Mouse (Mus musculus) embryo, embryonic 10.5 days (tissue): ENCODE measurements at regions not wholly inside any gene's neighbourhood (a gene's known extent, or its start where the extent isn't known, plus 50 kb on each side); places are given as distances from the start of the nearest gene placed in this dataset.
A peak's percentile ranks its signal among the peaks of the same experiment; 100 is the strongest.

Experiments
- DNase-seq: peaks from one replicate; pipeline ENCODE4 v3.0.0-alpha.2; 2015; ENCODE audit warnings: low spot score

DNA sequence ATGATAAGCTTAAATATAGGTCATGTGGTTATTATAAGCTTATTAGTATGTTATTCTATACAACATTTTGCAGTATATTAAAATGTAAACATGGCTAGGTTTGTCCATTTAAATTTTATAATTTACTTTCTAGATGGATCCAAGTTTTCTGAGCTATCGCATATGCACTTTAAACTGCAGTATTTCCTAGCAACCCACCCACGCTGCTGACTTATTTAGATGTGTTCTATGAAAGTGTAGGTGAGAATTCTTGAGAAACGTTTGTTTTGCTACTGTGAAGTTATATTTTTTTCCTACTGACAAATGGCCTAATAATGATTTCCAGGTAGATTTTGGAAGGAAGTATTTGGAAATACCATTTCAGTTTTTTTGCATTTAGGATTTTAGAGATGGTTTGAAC, 308.0 kb downstream of the Gbe1 start:
- no peak for DNase-seq

- no peak for DNase-seq
These were observed 330.0 kb downstream of the Gbe1 start for GRCm38 (mm10) chr16:70643630-70644264.

DNA sequence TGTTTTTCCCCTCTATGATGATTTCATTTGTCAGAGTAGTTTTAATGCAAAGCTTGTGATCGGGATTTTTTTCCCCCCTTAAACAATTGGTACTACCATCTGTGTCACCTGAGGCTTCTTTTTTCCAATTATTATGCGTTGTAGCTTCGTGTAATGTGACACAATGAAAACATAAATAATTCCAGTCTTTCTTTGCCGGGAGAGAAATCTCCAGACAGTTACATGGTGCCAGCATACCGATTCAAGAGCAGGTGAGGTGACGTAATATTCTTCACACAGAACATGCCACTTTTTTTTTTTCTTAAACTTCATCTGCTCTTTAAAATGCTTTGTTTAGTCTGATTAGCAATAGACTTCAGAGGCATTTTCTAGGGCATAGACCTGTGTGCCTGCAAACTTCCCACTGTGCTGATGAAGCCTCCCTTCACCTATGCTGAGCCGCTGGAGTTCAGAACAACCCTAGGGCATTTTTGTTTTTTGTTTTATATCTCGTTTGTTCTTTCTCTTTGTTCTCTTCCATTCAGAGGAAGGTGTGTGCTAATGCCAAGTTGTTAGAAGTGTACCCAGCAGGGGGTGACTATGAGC, 331.0 kb downstream of the Gbe1 start:
- no peak for DNase-seq

GRCm38 (mm10) chr16:70654429-70655081, 340.8 kb downstream of the Gbe1 start:
- peak; percentile 35 for DNase-seq

DNA sequence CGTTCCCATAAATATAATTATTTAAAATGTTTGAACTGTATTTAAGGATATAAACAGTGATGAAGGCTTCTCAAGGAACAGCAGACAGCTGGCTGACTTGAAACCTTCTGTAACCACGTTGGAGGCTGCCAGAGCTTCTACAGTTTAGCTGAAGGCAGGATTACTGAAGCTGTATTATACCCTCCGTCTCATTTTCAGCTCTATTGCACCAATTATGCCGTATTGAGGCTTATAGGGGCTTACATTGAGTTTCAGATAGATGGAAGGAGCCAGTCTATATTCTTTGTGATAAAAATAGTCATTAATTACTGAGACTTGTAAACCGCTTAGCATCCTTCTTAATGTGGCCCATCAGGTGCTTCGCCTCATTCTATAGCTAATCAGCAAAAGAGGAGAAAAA, 376.1 kb downstream of the Gbe1 start:
- no peak for DNase-seq

DNA sequence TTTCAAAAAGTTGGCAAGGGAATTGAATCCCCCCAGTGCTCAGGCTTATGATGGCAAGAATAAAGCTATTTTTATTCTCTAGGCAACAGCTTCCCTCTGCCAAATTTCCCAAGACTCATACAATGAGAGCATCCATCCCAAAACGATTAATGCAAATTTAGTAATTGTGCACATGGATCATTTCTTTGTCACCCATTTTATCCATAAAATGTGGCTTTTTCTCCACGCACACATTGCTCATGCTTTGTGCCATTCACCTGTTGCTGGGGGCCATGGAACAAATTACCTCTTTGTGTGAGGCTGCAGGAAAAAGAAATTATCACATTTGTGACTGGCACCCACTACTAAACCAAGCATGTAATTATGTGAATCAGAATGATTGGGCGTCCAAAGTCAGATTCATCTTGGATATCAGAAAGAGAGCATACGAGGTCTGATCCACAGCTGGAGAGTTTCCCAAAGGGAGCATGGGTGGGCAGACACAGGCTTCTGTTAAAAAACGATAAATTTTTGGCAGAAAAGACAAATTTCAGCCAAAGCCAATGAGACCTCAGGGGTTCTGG, 411.1 kb downstream of the Gbe1 start:
- peak; percentile 17 for DNase-seq

DNA sequence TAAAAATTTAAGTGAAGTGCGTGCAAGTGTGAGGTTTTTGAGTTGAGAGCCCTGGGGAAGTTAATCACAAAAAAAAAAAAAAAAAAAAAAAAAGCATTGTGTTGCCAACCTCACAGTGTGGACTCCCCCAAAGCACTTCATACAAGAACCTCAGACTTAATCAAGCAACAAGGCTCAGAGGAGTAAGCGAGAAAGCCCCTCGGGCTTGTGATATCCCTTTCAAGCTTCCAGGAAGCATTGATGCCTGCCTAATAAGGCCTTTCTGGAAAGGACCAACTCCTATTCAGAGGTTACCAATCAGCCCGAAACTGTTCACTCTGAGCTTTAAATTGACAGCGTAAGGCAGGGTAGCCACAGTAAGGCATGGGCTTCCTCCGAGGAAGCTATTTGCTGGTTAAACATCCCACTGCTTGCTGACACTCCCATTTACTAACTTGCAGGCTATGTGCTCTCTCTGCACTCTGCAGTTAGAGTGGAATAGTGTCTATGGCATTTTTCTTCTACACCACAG, 411.6 kb downstream of the Gbe1 start:
- peak; percentile 54 for DNase-seq

GRCm38 (mm10) chr16:70733016-70733415, 419.3 kb downstream of the Gbe1 start:
- DNase-seq, result no peak

- no peak for DNase-seq
These were observed 426.3 kb downstream of the Gbe1 start for GRCm38 (mm10) chr16:70740046-70740445.

- DNase-seq, result no peak
These were observed 440.5 kb downstream of the Gbe1 start for GRCm38 (mm10) chr16:70754228-70754627.

- no peak for DNase-seq
These were observed 484.3 kb downstream of the Gbe1 start for GRCm38 (mm10) chr16:70798061-70798460.

GRCm38 (mm10) chr16:70803549-70803948, 489.8 kb downstream of the Gbe1 start:
- no peak for DNase-seq

GRCm38 (mm10) chr16:70825910-70826309, 512.2 kb downstream of the Gbe1 start:
- DNase-seq, result no peak

- no peak for DNase-seq
These were observed 521.3 kb downstream of the Gbe1 start for GRCm38 (mm10) chr16:70835006-70835405.

DNA sequence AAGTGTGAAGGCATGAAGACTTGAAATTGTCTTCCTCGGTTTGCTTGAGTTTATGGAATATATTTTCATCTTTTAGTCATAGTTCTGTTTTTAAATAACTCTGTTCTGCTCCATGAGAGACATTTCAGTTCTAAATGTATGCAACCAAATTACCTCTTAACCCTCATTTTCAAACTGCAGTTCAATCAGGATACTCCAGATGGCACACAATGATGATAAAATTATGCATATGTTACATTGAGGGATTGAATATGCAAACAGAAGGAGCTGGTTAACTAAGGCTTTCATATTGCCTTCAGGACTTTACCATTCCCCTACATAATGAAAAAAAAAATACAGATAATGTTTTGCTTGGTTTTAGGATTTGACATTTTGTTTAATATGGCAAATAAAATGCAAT, 524.4 kb downstream of the Gbe1 start:
- no peak for DNase-seq

DNA sequence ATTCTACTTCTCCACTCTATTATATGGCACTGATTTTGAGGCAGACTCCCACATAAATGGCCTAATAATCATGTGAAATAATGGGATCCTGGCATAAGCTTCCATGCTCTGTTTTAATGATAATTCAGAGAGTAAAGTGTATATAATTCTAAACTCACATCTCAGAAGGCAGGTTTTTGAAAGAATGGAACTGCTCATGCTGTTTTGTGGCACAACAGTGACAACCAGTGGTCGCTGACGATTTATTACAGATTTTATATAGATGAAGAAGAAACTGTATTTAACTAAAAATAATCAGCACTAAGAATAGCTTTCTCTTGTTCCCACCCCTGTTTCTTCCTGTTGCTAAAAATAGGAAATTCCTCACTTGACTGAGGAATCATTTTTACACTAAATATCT, 554.5 kb downstream of the Gbe1 start:
- DNase-seq, result no peak

GRCm38 (mm10) chr16:70869205-70869604, 555.5 kb downstream of the Gbe1 start:
- DNase-seq, result no peak

- DNase-seq, result no peak
These were observed 560.3 kb downstream of the Gbe1 start for GRCm38 (mm10) chr16:70874080-70874479.

DNA sequence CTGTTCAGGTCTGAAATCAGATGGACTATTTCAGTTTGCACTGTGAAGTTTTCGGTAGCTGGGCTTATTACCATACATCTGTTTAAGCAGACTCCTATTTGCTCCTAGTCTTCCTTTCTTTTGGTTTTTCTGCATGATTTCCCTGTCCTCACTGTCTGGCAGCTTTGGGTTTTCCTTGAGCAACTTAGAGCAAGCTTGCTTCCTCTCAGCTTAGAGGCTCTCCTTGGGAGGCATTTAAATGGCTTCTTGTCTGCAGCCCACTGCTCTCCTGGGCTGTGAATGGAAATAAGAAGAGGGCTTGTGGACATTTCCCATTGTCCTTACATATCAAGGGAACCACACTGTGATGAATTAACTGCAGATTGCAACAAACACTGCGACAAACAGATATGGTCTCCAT, 566.9 kb downstream of the Gbe1 start:
- DNase-seq, result no peak

GRCm38 (mm10) chr16:70881098-70881850, 567.5 kb downstream of the Gbe1 start:
- no peak for DNase-seq

- no peak for DNase-seq
These were observed 586.3 kb downstream of the Gbe1 start for GRCm38 (mm10) chr16:70900085-70900484.

GRCm38 (mm10) chr16:70920047-70920446, 606.3 kb downstream of the Gbe1 start:
- no peak for DNase-seq
